Mouse (Mus musculus) inflammation-experienced regulatory T-cells, adult 6 months (primary cell): Measurements from ENCODE around the gene Hivep2. TPM values are rescaled to one million over a fixed set of nuclear protein-coding genes. Genes with fewer than 3 reads are reported as not detected.

Source experiments
- ATAC-seq: one replicate; pipeline ENCODE4 v1.8.0; 2017
- polyA plus RNA-seq, 3 experiments: library from polyadenylated mRNA; unstranded; fragments of 100-300 nt; shearing (Covaris generic); gene quantifications; one replicate each; pipeline ENCODE4 v1.2.1; 2017

Gene Hivep2
- 10 to 100 TPM; 19.4 to 32.6 (median 24.8) TPM for polyA plus RNA-seq

DNA sequence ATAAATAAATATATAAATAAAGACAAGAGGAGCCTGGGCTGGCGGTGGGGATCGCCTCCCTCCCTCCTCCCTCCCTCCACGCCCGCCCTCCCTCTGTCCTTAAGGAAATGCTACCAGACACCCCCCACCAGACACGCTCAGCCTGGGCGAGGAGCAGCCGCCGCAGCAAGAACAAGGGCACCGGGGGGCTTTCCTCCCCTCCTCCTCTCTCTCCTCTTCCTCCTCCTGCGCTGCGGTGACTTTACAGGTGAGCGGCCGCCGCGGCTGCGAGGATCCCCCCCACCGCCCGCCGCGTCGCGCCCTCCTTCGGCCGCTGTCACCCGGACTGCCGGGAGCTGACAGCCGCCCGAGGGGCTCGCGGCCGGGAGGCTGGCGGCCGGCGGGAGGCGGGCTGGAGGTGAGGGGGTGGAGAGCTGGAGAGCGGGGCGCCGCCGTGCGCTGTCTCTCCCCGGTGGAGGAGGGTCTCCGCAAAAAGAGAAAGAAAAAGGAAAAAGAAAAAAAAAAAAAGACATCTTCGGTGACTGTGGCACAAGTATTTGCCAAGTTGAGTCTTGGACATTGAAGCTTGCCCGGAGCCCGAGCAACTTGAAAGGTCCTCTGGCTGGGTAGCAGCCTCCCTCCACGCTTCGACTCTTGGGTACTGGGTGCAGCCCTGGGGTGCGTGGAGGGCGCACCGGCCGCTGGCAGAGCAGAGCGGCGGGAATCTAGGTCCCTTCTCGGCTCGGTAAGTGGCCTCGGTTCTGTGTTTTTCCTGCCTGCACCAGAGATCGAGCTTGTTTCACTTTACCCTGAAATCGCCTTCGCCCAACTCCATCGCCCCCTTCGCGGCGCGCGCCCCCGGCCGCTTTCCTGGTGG lies at the start of gene Hivep2:
Gene Hivep2 (plus strand): TSS at position 102 of the 856 bp plus-strand sequence.
- peak; percentile 0 for ATAC-seq

GRCm38 (mm10) chr10:13916645-13917342 lies 49.1 kb upstream of the Hivep2 start:
- no peak for ATAC-seq

DNA sequence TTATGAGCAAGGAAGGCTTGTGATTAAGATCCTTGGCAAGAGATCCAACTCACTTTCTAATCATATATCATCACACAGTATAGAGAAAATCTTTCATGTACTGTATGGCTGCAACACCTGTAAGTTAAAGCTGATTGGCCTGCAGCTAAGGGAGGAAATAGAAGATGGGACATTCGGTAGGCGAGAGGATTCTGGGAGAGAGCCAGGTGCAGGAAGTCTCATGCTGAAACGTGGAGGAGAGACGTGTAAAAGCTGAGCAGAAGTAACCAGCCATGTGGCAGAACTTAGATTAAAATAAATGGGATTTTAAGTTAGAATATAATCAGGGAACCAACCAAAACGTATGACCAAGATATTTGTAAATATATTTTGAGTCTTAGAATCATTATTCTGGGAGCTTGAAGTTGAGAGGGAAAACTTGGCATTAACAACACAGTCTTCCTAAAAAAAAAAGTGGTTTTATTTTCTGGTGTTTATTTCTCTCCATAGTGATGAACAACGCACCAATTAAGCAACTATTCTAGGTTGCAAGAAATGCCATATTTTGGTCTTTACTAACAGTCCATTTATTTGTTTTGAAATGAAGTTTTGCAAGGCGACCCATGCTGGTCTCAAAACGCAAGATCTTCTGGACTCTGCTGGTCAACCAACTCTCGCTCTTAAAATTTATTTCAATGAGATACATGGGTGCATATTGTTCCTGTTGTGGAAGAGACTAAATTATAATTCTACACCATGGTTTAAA lies 44.1 kb upstream of the Hivep2 start:
- ATAC-seq: no peak

GRCm38 (mm10) chr10:13929306-13929705 lies 36.6 kb upstream of the Hivep2 start:
- no peak for ATAC-seq

GRCm38 (mm10) chr10:13932147-13932546 lies 33.7 kb upstream of the Hivep2 start:
- ATAC-seq: no peak

GRCm38 (mm10) chr10:13933320-13933719 lies 32.6 kb upstream of the Hivep2 start:
- ATAC-seq: no peak

GRCm38 (mm10) chr10:13935646-13936045 lies 30.2 kb upstream of the Hivep2 start:
- no peak for ATAC-seq

DNA sequence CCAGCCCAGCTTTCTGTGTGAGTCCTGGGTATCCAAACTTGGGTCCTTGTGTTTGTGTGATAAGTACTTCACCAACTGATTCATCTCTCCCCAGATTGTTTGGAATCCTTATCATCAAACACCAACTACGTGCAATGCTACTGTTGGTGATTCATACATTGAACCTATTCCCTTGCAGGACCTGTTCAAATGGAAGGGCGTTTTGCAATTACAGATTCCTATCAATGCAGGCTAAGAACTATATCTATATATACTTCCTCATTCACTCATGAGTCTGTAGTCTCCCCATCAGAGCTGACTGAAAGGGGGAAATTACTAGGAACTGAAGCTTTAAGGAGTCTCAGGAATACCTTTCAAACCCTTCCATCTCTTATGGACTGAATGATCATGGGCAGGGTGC lies 24.5 kb upstream of the Hivep2 start:
- no peak for ATAC-seq

- ATAC-seq: no peak
These were observed 22.2 kb upstream of the Hivep2 start for GRCm38 (mm10) chr10:13943706-13944105.

DNA sequence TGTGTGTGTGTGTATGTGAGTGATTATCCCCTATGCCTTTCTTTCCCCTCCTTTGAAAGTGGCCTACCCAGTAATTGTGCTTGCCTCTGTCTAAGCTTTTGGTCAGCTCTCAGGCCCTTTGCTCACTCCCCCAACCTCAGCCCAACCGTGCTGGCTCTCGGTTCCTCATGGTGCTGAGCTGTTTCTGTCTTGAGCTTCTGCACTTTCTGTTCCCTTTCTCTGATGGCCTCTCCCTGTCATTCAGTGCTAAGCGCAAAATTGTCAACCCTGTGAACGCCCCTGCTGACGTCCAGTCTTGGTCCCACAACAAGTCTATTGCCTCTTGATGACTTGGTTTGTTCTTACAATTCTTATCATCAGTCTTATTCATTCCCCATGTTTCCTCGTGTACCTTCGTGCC lies 19.4 kb upstream of the Hivep2 start:
- no peak for ATAC-seq

DNA sequence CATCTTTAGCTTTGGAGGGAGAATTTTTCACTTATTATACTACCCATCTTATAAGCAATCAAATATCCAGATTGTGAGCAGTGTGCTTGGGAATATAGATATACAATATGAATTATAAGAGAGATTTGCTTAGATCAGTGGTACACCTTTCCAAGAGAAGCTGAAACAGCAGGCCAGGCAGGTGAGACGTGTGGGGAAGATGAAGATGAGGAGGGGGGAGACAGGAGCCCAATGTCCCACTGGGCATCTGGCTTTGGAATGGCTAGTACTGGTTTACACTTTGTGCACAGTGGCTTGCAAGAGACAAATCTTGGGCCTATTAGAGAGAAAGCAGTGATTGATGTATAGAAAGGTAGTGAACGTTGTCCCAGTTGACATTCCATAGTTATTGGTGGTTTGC lies 2.9 kb upstream of the Hivep2 start:
- no peak for ATAC-seq

- no peak for ATAC-seq
These were observed 1.9 kb upstream of the Hivep2 start for GRCm38 (mm10) chr10:13963908-13964500.

GRCm38 (mm10) chr10:13964501-13965281 lies 1.2 kb upstream of the Hivep2 start:
- peak; percentile 38 for ATAC-seq

- peak; percentile 13 for ATAC-seq
These were observed 430 bp upstream of the Hivep2 start for GRCm38 (mm10) chr10:13965316-13965973.

DNA sequence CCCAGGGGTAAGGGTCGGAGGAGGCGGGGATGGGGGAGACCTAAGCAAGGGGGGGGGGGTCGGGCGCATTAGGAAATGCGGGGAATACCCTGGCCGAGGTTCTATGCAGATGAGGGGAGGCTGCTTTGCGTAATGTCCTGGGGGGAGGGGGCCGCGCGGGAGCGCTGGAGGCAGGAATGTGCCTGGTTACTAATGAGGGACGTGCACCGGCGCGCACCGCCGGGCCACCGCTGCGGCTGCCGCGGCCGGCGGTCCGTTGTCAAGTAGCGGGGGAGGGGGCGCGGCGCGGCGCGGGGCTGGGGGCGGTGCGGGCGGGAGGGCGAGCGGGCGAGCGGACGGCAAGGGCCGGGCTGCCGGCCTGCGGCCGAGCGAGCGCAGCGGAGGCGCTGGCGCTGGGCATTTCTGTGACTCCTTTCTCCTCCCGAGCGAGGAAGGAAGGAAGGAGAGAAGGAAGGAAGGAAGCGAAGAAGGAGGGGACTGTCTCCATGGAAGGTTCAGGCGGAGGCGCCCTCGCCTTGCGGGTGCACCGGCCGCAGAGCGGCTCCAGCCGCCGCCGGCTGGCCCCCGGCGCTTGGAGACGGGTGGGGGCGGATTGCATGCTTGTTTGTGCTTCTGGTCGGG lies 1.1 kb downstream of the Hivep2 start:
- peak; percentile 8 for ATAC-seq

DNA sequence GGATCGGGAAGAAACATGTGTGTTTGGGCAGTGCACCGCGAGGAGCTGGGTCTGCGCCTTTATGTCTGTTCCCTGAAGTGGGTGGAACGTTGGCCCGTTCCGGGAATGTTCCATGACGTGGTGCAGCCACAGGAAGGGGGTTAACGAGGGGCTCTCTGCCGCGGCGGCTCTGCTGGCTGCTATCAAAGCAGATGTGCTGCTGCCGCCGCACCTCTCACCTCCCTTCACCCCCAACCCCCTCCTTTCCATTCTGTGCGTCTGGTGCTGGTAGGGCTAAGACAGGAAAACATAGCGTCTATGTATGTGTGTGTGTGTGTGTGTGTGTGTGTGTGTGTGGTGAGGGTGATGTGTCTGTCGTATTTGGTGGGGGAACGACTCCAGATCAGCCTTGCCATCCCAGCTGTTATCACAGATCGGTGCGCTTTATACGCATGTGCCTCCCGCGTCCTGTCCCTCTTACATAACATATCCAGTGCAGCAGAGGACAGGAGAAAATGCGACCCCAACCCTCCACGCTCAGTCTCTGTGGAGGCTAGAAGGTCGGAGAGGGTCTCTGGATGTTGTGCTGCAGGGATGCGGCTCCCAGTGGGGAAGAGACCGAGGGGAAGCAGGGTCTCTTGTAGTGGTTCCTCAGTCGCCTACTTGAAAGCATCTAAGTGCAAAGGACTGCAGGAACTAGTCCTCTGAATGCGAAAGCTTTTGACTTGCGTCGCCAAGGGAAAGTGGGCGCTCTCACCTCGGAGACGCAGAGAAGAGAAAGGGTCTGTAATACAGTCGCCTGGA lies 1.8 kb downstream of the Hivep2 start:
- ATAC-seq: peak; percentile 55

DNA sequence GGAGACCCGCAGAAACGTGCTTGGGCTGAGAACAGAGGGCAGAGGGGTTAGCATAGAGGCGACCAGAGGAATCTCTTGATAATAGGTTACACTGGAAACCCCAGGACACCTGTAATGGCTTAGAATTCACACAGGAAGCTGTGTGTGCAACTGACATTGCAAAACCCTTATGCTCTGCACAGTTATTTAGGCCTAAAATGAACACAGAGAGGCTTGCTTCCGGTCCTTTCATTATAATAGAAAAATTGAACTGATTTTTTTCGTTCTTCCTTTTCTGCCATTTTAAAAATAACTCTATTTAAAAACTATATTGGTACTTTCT lies 2.3 kb downstream of the Hivep2 start:
- ATAC-seq: peak; percentile 26

- no peak for ATAC-seq
These were observed 3.1 kb downstream of the Hivep2 start for GRCm38 (mm10) chr10:13968989-13969388.

GRCm38 (mm10) chr10:13970321-13970720 lies 4.4 kb downstream of the Hivep2 start:
- ATAC-seq: no peak

DNA sequence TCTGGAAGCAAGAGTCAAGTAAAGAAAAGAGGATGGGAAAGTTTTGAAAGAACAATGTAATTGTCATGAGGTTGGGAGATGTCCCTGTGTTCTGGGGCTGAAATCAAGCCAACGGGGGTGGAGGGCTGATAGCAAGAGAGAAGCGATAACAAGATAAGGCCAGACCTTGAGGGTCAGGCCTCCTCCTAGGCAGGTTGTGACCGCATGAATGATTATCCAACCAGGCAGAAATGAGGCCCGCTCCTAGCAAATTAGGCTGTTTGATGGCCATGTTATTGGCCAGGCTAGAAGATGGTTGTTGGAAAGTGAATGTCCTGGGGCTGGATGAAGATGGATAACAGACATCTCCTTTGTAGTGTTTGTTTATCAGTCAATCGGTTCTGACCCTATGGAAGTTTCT lies 5.4 kb downstream of the Hivep2 start:
- no peak for ATAC-seq
